Mouse (Mus musculus) liver, adult 2 months (tissue): ENCODE measurements at regions not wholly inside any gene's neighbourhood (a gene's known extent, or its start where the extent isn't known, plus 50 kb on each side); places are given as distances from the start of the nearest gene placed in this dataset.

Experiments
- CTCF ChIP-seq: fragments of 200-500 bp; IDR thresholded peaks from 2 replicates; pipeline ENCODE4 v1.5.1; 2011; ENCODE audit warnings: low read depth, low read length, control low read depth
- POLR2A ChIP-seq: fragments of 200-500 bp; IDR thresholded peaks from 2 replicates; pipeline ENCODE4 v1.6.1; 2011; ENCODE audit warnings: low read length, control low read depth; ENCODE audit not compliant: insufficient read depth; ENCODE audit errors: extremely low read depth

DNA sequence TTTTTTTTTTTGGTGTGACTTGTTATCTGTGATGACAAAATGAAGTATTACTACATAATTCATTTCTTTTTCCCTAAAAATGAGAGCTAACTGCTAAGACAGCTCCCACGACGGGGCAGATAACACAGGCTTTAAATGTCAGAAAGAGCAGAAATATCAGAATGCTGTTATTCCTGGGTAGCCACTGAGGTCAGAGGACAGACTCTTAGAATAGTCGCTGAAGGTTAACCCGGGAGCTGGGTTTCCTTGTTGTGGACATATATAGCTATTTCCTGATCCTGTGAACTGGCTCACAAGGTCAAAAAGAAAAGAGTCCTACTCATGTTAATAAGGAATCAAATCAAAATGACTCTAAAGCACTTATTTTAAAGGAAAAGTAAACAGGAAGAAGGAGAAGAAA is 403.0 kb upstream of the Arglu1 start:
- no peak for TF ChIP-seq CTCF
- TF ChIP-seq POLR2A = no peak
